Mouse (Mus musculus) kidney, adult 9 months (tissue): ENCODE results near the gene 4930556J24Rik.
"Not testable (repeated sequence)": the region's sequence is repeated elsewhere in the genome, so short reads cannot be mapped to it uniquely, and the experiment has no call there.

Experiments
- DNase-seq: peaks from one replicate; pipeline ENCODE4 v3.0.0; 2022

4930556J24Rik gene

GRCm38 (mm10) chr11:3920476-3920875 lies 56.1 kb downstream of the 4930556J24Rik start:
- DNase-seq, result no peak

DNA sequence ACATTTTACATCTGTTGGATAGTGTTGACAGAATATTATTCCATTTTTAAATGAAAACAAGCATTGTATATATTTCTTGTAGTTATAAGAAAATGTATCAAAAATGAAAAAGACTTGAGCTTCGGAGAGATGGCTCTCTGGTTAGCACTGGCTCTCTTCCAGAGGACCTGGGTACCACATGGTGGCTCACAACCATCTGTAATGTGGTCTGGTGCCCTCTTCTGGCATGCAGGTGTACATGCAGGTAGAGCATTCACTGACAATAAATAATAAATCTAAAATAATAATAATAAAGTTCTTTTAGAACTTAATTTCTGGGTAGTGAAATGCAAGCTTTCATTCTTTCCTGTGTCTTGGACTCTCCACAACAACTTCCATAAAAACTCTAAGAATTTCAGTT lies 57.8 kb downstream of the 4930556J24Rik start:
- DNase-seq, result peak; percentile 48

- DNase-seq, result peak; percentile 83
Measured at GRCm38 (mm10) chr11:3914109-3914840, 62.3 kb downstream of the 4930556J24Rik start, which contains the start of gene Slc35e4. Gene Slc35e4, minus strand, starts transcription at chr11:3914664.

DNA sequence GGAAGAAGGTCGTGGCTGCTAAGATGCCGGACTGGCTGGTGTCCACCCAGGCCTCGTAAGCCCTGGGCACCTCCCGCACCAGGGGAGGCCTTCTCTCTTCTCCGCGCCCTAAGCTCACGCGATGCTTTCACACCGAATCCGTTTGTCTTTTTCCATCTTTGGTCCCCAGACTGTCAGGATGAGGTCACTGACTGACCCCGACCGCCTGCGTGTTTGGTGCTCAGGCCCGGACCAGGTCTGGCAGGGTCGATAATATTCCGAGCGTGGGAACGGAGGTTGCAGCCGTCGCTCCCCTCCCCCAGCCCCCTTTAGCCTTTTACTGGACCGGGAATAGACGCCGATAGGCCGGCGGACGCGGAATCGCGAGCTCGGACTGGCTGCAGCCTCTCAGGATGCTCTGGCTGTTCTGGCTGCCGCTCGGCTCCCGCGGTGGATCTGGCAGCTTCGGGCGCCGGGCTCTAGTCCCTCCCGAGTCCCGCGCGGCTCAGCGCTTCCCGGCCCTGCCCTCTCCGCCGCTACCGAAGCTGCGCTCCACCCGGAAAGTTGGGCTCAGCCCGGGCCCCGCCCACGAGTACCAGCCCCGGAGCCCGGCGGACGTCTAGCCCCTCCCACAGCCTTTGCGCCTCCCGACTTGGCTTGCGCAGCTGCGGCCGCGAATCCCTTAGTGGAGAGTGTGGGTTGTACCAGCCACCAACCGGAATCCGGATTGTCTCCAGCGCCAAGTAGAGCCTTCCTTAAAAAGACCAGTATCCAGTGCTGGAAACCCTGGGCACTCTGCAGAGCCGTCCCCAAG lies 63.1 kb downstream of the 4930556J24Rik start:
- peak; percentile 94 for DNase-seq

- DNase-seq, result no peak
Measured at GRCm38 (mm10) chr11:3912875-3913271, 63.7 kb downstream of the 4930556J24Rik start.

DNA sequence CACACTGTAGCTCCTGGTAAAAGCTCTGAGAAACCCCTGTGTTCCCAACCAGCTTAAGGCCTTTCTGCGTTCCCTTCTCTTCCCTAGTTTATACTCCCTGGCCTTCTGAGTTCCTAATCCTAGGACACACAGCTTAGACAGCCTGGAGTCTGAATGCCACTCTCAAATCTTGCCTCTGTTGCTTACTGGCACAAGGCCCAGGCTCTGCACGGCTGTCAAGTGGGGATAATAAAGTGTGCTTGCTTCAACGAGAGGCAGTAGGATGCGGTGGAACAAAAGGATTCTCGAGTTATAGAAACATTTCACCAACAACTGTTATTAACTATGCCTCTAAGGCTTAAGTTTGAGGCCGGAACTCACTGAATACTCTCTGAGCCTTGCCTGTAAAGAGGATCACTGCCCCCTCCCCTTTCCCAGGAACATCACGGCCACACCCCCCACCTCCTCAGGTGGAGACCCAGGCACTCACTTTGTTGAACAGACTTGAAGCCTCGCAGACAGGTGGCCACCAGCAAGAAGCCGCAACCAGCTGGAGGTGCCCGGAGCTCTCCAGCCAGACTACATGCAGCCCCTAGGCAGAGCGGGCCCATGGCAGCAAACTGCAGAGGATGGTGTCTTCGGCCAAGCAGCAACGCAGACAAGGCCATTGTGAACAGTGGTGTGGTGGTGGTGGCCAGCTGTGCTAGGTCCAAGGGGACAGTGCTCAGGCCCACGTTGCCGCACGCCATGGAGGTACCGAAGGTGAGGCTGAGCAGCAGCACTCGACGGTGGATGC lies 64.3 kb downstream of the 4930556J24Rik start:
- DNase-seq, result no peak

GRCm38 (mm10) chr11:3911440-3911839 lies 65.1 kb downstream of the 4930556J24Rik start:
- not testable (repeated sequence) for DNase-seq

- peak; percentile 44 for DNase-seq
Measured at GRCm38 (mm10) chr11:3910513-3911310, 65.9 kb downstream of the 4930556J24Rik start.

DNA sequence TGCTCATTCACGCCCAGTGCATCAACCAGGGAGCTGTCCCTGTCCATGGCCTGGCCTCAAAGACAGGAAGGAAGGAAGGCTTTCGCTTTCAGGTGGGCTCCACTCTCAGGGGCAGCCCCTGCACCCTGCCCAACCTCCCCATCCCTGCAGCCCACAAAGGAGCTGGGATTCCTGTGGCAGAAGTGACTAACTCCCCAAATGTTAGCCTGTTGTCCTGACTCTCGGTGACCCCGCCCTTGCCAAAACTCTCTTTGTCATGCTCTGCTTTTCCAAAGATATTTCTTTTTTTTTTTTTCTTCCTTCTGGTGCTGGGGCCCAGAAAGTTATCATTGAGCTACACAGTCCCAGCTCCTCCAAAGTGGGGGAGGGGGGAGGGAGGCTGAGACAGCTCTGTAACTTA lies 67.3 kb downstream of the 4930556J24Rik start:
- DNase-seq, result no peak

GRCm38 (mm10) chr11:3905446-3905845 lies 71.1 kb downstream of the 4930556J24Rik start:
- no peak for DNase-seq

DNA sequence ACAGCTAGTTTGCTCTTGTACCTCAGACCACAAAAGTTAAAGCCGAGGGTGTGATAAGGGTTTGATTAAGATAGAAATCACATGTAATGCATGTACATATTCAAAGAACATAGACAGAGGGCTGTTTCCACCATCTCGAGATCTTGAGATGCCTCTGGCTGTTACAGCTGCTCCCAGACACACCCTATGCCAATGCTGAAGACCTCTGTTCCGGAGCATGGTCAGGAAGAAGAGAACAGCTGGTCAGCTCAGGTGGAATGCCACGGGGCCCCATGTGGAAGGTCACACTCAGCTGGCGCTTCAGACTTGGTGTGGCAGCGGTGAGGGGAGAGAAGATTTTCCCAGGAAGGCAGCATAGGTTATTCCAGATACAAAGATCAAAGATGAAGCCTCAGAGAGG lies 71.9 kb downstream of the 4930556J24Rik start:
- no peak for DNase-seq

- peak; percentile 97 for DNase-seq
Measured at GRCm38 (mm10) chr11:3903046-3903445, 73.5 kb downstream of the 4930556J24Rik start.

GRCm38 (mm10) chr11:3902516-3902915 lies 74.1 kb downstream of the 4930556J24Rik start:
- DNase-seq, result no peak

- DNase-seq, result no peak
Measured at GRCm38 (mm10) chr11:3900296-3900695, 76.3 kb downstream of the 4930556J24Rik start.

- peak; percentile 58 for DNase-seq
Measured at GRCm38 (mm10) chr11:3895933-3896332, 80.6 kb downstream of the 4930556J24Rik start.

DNA sequence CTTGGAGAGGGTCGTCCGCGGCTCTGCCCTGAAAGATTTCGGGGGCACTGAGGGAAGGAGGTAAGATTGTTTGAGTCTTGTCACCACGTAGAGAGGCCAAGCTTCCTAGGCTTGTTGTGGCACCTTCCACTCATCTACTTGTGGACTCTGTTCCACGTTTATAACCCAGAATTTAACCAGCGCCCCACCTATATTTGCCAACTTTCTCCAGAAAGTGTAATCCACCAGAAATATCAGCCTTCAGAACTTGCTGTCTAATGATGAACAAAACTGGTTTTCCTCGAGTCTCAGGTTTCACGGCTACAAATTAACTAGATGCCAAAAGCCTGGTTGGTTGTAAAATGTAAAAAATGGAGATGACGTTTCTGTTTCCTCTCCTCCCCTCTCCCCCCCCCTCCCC lies 81.1 kb downstream of the 4930556J24Rik start:
- peak; percentile 76 for DNase-seq

- peak; percentile 96 for DNase-seq
Measured at GRCm38 (mm10) chr11:3894406-3895281, 81.9 kb downstream of the 4930556J24Rik start, which contains the start of the genes 4921536K21Rik and Dusp18. Gene 4921536K21Rik, minus strand, starts transcription at chr11:3895098. Gene Dusp18, plus strand, starts transcription at chr11:3895240.

- DNase-seq, result no peak
Measured at GRCm38 (mm10) chr11:3893970-3894369, 82.6 kb downstream of the 4930556J24Rik start.
